Mouse (Mus musculus): Measurements from ENCODE around the gene Snw1. TPM values are rescaled to one million over a fixed set of nuclear protein-coding genes. Genes with fewer than 3 reads are reported as not detected.
"Not testable (repeated sequence)": the region's sequence is repeated elsewhere in the genome, so short reads cannot be mapped to it uniquely, and the experiment has no call there.

Snw1 gene
- 10 to 100 TPM; 47.1 to 53.2 TPM for total RNA-seq (2021)

DNA sequence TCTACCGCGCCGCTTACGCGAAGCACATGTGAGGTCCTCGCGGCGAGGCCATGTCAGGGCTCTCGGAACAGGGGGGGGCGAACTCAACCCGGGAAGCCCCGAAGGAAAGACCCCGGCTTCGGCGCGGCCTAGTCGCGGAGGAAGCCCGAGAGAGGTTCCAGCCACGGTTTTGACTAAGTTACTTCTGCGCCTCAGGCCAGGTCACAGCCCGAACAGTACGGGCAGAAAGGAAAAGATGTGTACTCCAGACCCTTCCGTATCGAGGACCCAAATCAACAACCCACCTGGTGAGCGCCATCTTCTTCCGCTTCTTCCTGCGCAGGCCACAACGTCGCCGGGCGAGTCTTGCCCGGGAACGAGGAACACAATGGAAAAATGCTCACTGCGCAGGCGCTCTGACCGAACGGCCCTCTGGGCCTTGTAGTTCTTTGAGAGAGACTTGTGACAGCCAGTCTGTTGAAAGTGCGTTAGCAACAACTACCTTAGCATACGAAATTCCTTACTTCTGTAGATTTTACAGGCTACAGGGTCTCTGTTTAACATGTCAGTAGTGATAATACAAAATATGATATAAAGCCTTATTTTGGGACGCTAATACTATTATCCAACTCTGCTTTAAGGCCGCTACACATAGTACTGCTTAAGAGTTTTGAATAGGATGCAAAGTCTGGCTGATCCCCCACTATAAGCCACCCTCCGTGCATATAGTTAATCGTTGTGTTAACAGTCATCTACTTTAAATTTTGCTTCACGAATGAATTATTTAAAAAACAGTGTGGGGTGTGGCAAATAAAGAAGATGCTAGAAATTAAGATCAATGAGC is at the start of gene Snw1:
Gene Snw1 (minus strand): TSS at position 311 of the 823 bp plus-strand sequence.
- DNase-seq = peak; percentile 96
- intact Hi-C loops (cut with DNase I) = no loop called here

DNA sequence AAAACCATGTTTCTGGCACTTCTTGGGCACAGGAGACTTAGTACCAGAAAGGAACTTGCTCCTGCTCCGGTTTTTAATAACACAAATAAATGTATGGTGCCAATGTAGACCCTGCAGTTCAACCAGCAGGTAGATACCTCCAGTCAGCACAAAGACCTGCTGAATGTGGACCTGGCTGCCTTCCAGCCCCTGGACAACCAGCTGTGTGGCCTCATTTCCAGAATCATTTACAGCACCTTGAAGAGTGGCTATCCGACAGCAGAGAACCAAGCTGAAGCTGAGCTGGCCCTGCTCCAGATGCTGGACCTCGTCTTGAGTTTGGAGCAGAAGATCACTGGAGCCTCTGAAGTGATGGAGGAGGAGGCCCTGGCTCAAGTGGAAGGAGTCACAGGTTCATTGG is 47.5 kb upstream of the Snw1 start:
- intact Hi-C loops (cut with DNase I); DNase-seq: not testable (repeated sequence)

DNA sequence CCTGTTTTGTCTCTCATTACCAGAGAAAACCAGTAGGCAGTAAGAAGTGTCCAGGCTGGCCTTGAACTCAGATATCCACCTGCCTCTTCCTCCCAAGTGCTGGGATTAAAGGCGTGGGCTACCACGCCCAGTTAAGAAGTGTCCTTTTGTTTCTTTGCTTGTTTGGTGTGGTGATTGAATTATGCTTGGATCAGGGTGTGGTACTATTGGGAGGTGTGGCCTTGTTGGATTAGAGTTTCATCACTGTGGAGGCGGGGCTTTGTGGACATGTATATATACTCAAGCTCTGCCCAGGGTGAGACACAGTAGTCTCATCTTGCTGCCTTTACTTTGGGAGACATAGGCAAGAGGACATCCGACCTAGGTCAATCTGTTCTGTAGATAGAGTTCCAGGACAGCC is 41.9 kb upstream of the Snw1 start, which contains the start of gene Gm8300:
Gene Gm8300 (plus strand): TSS at position 301 of the 400 bp plus-strand sequence.
- DNase-seq; intact Hi-C loops (cut with DNase I): not testable (repeated sequence)

DNA sequence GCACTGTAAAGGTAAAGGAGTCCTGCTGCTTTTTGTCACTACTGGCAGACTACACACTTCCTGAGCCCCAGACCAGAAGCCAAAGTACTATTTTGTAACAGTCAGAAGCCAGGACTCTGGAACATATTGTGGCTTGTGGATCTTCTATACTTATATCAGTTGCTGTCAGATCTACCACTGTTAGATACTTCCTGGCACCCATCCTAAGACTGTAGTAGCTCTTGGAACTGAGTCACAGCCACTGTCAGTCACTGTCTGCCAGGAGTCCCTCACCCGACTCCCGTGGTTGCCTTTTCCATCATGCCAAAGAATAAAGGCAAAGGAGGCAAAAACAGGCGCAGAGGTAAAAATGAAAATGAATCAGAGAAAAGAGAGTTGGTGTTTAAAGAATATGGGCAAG is 22.3 kb upstream of the Snw1 start, which contains the start of gene Gm5788:
Gene Gm5788 (plus strand): TSS at position 301 of the 400 bp plus-strand sequence.
- intact Hi-C loops (cut with DNase I); DNase-seq: not testable (repeated sequence)

DNA sequence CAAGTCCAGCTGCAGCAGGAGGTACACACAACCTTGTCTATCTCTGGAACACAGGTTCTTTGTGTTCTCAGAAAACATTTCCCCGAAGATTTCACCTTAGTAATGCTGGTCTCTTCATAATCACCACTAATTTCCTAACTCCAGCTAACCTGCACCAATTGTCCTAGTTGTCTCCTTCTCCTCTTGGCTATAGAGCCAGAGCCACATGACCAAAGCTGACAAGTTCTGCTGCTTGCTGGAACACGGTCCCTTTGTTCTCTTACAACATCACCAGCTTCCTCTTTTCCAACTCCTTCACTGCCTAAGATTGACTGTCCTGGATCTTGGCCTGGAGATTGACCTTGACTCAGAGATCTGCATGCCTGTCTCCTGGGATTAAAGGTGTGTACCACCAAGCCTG is 16.6 kb upstream of the Snw1 start:
- DNase-seq; intact Hi-C loops (cut with DNase I): not testable (repeated sequence)

DNA sequence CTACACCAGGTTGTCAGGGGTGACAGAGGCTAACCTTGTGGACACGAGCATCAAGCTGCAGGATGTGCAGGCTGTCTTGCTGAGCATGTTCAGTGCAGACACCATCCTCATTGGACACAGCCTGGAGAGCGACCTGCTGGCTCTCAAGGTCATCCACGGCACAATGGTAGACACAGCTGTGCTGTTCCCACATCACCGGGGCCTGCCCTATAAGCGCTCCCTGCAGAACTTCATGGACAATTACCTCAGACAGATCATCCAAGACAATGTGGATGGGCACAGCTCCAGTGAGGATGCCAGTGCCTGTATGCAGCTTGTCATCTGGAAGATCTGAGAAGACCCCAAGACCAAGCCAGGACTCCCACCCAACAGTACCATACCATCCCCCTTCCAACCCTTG is 10.4 kb upstream of the Snw1 start:
- not testable (repeated sequence) for DNase-seq
- intact Hi-C loops (cut with DNase I) = loop anchor here (5.0 kb wide), 1 partner anchor 300 kb away; no protein-coding TSS in a partner anchor

DNA sequence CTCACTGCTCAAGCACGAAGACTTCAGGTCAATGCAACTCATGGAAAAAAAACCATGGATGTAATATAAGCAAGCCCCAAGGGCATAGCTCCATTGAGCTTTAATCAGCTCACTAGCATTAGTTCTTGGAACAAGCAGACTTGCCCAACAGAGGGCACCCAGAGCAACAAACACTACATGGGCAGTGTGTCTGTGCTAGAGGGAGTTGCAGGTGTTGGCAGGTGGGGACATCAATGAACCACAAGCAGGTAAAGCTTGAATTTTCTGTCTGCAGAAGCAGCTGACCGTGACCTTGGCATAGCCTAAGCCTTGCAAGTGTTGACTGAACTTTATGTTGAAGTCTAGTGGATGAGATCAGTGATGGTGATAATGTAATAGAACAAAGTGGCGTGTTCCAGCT is 2.7 kb upstream of the Snw1 start:
- intact Hi-C loops (cut with DNase I) = no loop called here
- no peak for DNase-seq

DNA sequence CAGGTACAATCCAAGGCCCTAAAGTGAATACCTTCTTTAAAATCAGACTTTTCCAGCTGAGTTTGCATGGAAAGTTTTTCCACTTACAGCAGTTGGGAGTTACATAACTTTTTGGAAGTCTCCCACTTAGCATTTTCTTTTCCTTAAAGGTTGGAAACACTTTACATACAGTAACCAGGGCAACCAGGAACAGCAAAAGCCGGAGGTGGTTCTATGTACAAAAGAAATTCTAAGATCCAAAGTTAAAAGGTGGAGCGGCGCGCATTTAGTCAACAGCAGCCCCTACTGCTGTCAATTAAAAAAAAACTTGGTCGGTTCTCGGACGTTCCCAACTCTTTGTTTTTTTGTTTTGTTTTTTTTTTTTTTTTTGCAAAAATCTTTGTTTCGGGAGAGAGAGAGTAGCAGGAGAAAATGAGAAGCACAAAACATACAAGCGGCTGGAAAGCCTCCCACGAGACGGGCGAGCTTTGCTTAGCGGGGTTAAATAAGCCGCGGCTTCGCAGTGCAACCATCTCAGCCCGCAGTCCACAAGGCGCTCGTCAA is 582 bp downstream of the Snw1 start:
- DNase-seq = peak; percentile 7 to 22
- intact Hi-C loops (cut with DNase I) = no loop called here

DNA sequence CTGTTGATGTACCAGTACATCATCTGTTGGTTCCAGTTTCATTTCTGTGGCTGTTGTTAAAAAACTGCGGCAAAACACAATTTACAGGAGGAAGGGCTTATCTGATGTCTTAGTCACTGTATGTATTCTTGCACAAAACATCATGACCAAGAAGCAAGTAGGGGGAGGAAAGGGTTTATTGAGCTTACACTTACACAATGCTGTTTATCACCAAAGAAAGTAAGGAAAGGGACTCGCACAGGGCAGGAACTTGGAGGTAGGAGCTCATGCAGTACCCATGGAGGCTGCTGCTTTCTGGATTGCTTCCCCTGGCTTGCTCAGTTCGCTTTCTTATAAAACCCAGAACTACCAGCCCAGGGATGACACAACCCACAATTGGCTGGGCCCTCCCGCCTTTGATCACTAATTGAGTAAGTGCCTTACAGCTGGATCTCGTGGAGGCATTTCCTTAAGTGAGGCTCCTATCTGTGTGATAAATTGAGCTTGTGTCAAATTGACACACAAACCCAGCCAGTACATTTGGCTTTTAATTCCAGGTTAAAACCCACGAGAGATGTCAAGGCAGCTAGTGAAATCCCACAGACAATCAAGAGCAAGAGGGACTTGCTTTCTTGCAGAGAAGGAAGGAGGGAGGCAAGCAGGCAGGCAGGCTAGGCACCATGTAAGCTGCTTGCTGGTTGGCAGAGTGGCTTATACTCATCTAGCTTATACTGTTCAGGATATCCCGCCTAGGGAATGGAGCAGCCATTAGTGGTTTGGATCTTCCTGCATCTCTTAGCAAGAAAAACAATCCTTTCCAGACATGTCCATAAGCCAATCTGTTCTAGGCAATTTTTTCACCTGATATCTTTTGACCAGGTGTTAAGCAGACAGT is 1.6 kb downstream of the Snw1 start:
- intact Hi-C loops (cut with DNase I) = no loop called here
- DNase-seq = no peak

DNA sequence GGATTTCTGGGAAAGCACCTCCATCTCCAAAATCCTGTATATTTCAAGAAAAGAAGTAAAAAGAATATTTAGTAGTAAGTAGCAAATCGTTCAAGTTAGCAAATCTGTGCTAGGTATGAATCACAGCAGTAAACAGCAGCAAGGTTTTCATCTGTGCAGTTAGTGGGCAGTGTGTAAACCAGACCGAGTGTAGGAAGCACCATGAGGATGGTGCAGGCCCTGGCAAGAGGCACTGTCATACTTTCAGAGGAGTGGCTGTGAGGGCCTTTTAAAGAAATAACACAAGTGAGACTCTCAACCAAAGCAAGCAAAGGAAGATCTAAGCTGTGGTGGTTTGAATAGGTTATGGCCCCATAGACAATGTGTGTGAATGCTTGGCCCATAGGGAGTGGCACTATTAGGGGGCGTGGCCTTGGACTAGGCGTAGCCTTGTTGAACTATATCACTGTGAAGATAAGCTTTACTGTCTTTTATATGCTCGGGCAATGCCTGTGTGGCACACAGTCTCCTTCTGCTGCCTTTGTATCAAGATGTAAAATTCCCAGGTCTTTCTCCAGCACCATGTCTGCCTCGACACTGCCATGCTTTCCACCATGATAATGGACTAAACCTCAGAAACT is 7.3 kb downstream of the Snw1 start:
- intact Hi-C loops (cut with DNase I) = no loop called here
- DNase-seq = no peak

DNA sequence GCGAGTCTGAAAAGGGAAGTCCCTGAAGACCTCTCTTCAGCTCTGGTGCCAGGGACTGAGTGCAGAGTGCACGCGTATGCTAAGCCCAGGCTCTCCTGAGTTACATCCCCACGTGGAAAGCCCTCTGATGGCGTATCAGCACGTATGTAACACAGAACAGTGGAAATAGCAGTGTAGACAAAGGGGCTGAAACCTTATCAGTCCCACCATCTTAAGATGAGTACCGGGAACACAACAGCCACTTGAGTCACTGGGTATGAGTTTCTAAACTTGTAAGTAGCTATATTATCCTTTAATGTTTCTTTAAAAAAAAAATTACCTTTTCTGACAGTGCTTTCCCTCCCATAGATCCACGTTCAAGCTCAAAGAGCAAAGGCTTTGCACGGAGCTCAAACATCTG is 22.6 kb downstream of the Snw1 start:
- DNase-seq = no peak
- intact Hi-C loops (cut with DNase I) = no loop called here

DNA sequence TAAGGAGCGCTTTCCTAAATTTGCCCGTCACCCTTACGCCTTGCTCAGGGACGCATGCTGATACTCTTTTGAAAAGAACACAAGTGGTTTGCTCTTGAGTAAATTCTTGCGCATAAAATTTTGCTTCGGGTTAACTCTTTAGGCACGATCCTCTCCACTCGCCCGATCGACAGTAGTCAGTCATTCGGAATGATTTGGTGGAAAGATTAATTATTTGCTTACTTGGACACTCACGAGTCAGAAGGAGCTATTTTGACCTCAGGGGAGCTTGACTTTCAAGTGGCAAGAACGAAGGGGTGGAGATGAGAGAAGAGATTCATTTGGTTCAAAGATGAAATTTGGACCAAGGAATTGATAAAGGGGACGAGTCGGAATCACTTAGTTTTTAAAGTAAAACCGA is 27.9 kb downstream of the Snw1 start:
- peak; percentile 4 to 17 for DNase-seq
- intact Hi-C loops (cut with DNase I) = no loop called here

DNA sequence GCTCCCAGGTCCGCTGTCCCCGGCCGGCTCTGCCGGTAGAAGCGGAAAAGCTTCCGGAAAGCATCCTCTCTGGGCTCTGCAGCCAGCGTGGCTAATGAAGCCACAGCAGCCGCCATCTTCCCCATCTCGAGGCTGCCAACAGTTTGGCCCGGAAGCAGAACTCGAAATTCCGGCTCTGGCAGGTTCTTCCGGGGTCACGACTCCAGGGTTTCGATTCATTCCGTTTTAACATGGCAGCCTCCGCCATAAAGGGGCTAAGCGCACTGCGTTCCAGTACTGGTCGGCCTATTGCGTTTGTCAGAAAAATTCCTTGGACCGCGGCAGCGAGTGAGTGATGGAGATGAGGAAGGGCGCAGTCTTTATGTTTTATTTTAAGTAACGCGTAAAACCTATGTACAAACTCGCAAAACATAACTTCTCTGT is 28.4 kb downstream of the Snw1 start, which contains the start of the genes Slirp and Alkbh1:
Gene Slirp (plus strand): TSS at position 197 of the 423 bp plus-strand sequence.
Gene Alkbh1 (minus strand): TSS at position 318 of the 423 bp plus-strand sequence.
- peak; percentile 93 to 96 for DNase-seq
- intact Hi-C loops (cut with DNase I) = no loop called here

DNA sequence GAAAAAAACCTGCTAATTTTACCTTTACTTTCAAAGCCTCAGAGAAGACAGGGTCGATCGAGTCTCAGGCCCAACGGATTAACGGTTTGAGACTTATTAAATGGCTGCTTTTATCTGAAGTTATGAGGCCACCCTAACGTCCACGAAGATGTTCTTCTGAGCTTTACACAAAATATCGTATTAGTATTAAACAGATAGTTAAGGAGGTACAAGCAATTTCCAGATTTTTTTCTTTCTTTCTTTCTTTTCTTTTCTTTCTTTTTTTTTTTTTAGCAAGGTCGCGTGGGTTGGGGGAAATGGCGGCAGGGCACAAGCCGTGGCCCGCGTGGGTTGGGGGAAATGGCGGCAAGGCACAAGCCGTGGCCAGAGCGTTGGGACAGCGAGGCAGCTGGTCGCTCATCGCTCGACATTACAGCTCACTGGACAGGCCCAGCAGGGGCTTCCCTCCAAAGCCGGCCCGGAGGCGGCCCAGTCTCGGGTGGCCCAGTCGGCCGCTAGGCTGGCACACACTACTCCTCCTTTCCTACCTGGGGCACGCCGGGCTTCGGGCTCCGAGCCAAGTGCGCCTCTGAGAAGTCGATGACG is 28.9 kb downstream of the Snw1 start:
- no peak for DNase-seq
- intact Hi-C loops (cut with DNase I) = no loop called here

DNA sequence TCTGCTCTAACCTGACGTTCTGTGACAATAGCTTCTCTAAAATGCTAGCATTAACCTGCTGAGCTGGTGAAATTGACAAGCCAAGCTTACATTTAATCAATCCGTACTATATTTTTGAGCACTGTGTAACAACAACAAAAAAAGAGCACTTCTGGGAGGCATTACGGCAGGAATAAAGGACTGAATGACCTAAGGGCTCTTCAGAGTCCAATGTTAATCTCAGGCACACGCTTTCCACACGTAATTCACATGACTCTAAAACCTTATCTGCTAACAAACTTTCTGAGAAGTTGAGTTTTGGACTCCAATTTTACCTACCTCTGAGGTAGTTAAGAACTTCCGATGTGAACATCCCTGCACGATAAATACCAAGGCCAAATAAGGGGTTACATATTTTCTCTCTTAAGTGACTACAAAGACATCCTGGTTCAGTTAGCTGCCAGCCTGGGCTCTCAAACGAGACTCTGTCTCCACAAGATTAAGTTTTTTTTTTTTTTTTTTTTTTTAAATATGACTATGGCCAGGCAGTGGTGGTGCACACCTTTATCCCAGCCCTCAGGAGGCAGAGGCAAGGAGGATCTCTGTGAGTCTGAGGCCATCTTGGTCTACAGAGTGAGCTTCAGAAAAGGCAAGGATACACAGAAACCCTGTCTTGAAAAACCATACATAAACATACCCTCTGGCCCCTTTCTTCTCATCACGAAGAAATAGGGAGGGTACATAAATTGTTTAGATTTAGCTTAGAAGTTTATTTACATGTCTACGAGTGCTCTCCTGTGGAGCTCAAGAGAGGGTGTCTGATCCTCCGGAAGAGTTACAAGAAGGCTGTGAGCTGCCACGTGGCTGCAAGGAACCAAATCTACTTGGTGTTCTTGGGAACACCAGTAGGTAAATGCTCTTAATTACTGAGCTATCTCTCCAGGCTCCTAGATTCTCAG is 29.6 kb downstream of the Snw1 start:
- intact Hi-C loops (cut with DNase I) = no loop called here
- DNase-seq = no peak

DNA sequence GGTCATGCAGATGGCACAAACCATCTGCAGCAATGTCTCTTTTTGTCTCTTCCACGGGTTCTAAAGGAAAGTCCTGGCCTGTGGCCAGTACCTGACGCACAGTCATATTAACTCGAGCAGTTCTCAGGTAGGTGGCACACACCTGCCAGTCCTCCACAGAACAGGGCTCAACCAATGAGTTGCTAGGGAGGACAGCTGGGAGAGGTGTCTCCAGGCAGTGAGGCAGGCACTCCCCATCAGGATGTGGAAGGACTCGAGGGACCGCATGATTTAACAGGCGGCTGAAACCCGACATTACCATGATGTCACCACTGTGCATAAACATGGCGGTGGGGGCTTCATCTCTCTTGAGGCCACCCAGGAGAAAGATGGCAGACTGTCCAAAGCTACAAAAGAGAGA is 43.2 kb downstream of the Snw1 start:
- no peak for DNase-seq
- intact Hi-C loops (cut with DNase I) = no loop called here

DNA sequence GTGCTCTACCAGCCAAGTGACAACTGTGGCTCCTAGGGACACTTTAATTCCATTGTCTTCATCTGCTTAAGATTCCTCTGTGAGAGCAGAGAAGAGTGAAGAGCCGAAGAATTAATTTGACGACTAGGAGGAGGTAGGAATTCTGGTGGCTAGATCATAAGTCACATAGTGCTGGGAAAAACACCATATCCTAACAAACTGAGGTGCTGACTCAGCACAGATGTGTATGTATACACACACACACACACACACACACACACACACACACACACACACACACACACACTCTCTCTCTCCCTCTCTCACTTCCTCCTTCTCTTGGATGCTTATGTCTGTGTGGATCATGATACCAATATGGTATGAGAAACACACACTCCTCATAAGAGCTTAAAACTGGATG is 43.8 kb downstream of the Snw1 start:
- no peak for DNase-seq
- intact Hi-C loops (cut with DNase I) = no loop called here

DNA sequence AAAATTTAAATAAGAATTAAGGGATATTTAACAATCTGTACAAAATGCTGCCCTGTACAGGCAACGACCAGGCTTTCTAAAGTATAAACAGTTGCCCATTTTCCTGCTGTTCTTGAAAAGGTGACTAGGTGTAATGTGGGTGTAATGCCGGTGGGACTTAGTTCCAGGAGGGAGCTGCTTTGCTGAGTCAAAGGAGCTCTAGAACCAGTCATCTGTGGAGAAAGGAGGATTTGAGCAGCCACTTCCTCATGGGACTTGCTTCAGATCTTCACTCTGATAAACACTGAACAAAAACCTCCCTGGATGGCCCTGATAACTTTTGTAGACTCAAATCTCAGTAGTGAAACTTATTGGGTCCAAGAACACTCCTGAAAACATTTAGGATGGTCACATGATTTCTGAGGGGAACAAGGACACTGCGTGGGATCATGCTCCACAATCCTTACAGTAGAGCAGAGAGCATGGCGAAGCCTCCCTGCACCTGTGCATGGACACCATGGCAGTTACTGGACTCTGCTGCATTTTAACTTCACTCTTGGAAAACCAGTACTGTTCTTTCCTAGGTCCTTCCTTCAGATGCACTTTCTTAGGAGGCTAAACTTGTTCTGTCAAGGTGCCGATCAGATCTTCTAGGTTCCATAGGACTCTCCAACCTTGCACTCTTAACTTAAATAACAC is 45.6 kb downstream of the Snw1 start:
- no peak for DNase-seq
- intact Hi-C loops (cut with DNase I) = no loop called here

Measured in heart, postnatal 10 days (tissue).